Mouse (Mus musculus) layer of hippocampus, adult 9-10 months (tissue): ENCODE data around the gene Dennd2c.
"Not testable (repeated sequence)": the region's sequence is repeated elsewhere in the genome, so short reads cannot be mapped to it uniquely, and the experiment has no call there.

Experiments
- DNase-seq: peaks from one replicate; pipeline ENCODE4 v3.0.0; 2022; ENCODE audit warnings: low spot score

The Dennd2c gene

DNA sequence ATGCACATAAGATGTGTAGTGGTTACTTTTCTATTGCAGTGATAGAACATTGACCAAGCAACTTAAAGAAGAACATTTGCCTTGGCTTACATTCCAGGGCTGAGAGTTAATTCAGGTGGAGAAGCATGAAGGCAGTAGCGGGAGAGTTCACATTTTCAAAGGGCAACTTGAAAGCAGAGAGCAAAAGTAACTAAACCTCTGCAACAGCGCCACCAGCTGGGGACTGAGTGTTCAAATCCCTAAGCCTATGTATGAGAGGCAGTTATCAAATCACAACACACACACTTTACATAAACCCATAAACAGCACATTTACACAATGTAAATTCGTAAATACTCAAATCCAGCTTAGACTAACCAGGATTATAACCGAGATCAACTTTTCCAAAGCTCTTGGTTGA, 67.4 kb downstream of the Dennd2c start:
- DNase-seq, result peak; percentile 32

DNA sequence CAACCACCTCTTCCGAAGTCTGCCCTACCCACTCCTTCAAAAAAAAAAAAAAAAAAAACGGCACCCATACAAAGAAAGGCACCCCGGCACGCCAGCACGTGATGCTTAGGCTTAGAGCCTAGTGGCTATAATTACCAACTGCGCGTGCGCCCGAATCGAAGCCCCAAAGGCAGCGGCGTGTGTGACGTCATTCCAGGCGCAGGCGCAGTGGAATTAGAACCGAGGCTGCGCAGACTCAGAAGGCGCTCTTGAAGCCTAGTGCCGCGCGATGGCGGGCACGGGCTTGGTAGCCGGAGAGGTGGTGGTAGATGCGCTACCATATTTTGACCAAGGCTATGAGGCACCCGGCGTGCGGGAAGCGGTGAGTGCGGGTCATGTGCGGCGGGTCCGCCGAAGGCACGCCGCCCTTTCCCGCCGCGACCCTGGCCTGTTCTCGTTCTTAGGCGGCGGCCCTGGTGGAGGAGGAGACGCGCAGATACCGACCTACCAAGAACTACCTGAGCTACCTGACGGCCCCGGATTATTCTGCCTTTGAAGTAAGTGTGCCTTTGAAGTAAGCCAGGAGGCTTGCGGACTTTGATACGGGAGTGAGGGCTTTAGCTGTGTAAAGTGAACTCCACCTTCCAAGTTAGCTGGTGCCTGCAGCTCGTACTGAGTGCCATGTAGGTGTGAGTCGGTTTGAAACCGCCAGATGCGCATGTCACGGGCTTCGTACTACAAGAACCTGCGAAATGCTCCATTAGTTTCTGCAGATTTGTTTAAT, 69.3 kb downstream of the Dennd2c start, which contains the start of gene Bcas2:
Bcas2 (plus strand) TSS at position 151 of the 763 bp plus-strand sequence.
- peak; percentile 97 for DNase-seq

- DNase-seq, result no peak
These were observed 70.2 kb downstream of the Dennd2c start for GRCm38 (mm10) chr3:103172615-103173014.

GRCm38 (mm10) chr3:103176740-103177139, 74.3 kb downstream of the Dennd2c start:
- no peak for DNase-seq

DNA sequence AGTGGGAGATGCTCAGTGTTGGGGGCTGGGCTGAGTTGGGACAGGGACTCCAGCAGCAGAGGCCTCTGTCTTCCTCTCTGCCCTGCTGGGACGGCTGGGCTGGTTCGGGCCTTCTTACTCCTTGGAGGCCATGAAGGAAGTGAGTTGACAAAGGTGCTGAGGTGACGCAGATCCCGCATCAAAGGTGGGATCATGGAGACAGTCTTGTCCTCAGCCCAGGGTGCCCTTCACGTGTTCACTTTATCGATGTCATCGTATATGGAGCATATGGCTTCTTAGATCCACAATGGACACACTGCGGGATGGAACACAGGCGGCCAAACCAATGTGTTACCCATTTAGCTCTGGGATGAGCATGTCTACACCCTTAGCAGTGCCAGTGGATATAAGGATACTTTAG, 77.1 kb downstream of the Dennd2c start:
- no peak for DNase-seq

- no peak for DNase-seq
These were observed 78.8 kb downstream of the Dennd2c start for GRCm38 (mm10) chr3:103181171-103181570.

DNA sequence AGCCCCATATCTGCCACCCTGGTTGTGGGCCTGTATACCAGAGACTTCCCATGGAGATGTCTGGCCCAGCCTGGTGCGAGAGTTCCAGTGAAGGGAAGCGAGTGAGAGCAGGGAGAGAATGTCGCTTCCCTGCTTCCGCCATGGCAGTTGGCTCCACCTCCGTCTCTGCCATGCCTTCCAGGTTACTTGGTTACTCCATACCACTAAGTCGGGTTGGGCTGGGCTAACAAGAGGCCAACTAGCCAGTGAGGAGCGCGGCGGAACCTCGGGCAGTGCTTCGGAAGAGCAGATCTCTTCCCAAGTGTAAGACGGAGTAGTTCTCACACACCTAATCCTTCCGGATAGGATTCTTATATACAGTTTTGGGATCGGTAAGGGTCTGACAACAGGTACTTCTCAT, 80.4 kb downstream of the Dennd2c start:
- no peak for DNase-seq

DNA sequence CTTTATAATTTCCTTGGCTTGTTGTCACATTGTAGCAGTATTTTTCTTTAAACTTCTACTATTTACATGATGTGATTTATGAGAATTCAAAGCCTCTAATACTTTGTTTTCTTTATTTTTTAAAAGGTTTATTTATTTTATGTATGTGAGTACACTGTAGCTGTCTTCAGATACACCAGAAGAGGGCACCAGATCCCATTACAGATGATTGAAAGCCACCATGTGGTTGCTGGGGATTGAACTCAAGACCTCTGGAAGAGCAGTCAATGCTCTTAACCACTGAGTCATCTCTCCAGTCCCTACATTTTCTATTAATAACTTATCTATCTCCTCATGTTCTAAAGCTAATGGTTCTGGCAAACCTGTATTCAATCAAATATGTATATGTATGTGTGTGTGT, 82.1 kb downstream of the Dennd2c start:
- not testable (repeated sequence) for DNase-seq

GRCm38 (mm10) chr3:103188451-103188850, 86.0 kb downstream of the Dennd2c start:
- no peak for DNase-seq

DNA sequence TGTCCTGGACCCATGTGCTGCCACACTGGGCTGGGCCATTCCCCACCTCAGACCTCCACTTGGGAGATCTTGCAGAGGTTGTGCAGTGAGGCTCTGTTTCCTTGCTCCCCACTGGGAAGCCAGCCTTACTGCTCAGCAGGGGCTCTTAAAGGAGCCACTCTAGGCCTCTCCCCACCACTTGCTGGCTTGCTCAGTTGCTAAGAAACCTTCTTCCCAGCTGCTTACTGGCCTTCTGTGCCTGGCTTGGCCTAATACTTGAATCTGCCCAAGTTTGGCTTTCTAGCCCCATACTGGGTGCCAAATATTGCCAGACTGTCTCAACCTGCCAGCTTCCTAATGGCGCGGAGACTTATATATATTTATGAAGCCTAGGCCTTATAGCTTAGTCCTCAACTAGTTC, 86.5 kb downstream of the Dennd2c start:
- DNase-seq, result no peak

GRCm38 (mm10) chr3:103192161-103192560, 89.8 kb downstream of the Dennd2c start:
- DNase-seq, result no peak

DNA sequence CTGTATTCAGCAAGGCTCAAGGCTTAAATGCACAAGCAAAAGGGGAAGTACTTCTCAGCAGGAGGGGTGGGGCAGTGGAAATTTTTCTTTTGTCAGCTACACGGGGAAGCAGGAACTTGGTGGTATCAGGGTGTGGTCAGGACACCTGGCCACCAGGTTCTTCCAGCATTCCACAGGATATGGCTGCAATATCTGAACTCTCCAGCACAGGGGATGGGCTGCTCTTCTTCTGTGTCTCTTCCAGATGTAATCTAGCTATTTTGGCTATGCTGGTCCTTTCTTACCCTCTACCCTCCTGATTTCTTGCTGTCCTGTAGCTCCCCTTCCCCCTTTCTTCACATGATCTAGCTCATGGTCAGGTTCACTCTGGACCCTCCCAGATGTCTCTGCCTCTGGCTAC, 90.8 kb downstream of the Dennd2c start:
- DNase-seq, result no peak

- no peak for DNase-seq
These were observed 94.0 kb downstream of the Dennd2c start for GRCm38 (mm10) chr3:103196320-103196823.

- no peak for DNase-seq
These were observed 97.0 kb downstream of the Dennd2c start for GRCm38 (mm10) chr3:103199386-103199785.

DNA sequence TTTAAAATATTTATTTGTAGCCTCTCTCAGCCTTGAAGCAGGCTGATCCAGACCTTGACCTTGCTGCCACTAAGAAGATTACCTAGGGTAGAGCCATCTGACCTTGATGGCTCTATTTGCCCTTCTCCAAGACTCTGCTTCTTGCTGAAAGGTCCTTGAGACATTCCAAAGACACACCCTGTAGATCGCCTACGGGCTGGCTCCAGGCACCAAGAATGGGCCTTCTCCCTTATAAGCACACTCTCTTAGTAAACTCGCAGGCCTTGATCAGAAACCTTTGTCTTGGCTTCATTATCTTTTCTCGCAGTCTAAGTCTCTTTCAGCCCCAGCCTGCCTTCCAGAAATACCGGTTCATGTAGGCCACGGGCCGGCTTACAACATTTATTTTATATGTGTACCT, 98.7 kb downstream of the Dennd2c start:
- not testable (repeated sequence) for DNase-seq

DNA sequence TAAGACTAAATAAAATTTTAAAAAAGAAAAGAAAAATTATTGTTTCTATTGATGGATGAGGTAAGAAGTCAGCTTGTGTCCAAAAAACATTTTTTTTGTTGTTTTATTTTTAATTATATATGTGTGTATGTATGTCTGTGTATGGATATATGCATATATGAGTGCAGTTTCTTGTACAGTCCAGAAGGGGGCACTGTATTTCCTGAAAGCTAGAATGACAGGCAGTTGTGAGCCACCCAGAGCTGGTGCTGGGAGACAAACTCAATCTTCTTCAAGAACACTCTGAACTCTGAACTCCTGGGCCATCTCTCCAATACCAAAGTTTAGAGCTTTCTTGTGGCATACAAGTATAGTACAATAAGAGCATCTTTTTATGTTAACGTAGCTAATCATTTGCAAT, 101.2 kb downstream of the Dennd2c start:
- DNase-seq, result no peak

DNA sequence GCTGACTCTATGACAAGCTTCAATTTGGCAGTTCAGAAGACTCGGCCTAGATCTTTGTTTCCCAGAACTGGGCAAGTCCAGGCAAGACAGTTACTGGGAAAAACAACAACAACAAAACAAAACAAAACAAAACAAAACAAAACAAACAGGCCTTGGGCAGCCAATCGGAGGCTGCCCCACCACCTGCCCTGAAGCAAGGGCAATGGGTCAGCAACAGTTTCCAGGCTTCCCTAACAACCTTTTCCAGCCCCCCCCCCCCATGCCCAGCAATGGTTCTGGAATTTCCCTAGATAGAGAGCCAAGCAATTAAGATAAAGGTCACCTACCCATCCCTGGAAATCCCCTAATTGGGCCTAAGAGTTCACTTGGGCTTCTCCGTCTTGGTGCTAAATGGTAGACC, 102.0 kb downstream of the Dennd2c start:
- DNase-seq, result no peak

DNA sequence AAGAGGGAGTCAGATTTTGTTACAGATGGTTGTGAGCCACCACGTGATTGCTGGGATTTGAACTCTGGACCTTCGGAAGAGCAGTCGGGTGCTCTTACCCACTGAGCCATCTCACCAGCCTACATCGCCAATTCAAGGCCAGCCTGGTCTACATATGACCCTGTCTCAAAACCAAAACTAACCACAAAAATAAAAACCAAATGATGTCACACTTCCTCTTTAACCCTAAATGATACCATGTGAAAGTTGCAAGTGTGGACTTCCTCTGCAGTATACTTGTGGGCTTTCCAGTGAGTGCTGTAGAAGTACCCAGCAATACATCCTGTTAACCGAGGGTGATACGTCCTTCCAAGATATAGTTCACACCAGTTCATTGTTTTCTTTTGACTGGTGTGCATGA, 104.0 kb downstream of the Dennd2c start:
- no peak for DNase-seq

GRCm38 (mm10) chr3:103207749-103208148, 105.3 kb downstream of the Dennd2c start:
- DNase-seq, result no peak

GRCm38 (mm10) chr3:103208237-103208636, 105.8 kb downstream of the Dennd2c start:
- DNase-seq, result no peak

DNA sequence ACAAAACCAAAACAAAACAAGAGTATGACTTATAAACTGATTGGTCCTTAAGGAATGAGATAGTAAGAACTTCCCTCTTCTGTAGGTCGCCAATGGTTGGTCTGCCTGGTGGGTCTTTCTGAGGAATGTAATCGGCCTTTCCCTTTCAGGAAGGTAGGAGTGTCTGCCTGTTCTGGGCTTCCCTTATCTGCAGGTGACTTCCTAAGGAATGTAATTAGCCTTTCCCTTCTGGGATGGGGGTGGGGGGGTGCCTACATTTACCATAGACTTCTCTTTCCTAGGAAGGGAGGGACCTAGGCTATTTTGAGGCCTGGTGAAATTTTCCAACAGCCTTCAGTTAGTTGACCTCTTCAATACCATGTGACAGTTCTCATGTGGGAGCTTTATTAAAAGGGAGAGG, 108.7 kb downstream of the Dennd2c start:
- no peak for DNase-seq

DNA sequence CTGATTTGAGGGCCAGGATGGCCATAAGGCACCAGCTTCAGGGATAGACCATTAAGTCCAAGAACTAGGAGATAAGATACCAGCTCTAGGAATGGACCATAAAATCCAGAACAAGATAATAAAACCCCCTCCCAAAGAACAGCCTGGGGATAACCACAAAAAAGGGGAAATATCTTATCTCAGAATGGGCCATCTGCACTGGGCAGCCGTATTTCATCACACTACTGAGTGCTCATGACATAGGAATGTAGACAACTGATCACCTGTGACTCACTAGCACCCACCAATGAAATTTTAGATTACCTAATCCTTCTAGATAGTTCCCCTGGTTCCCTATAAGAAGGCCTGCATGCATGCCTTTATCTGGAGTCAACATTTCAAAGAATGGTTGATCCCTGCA, 109.7 kb downstream of the Dennd2c start:
- DNase-seq, result no peak

DNA sequence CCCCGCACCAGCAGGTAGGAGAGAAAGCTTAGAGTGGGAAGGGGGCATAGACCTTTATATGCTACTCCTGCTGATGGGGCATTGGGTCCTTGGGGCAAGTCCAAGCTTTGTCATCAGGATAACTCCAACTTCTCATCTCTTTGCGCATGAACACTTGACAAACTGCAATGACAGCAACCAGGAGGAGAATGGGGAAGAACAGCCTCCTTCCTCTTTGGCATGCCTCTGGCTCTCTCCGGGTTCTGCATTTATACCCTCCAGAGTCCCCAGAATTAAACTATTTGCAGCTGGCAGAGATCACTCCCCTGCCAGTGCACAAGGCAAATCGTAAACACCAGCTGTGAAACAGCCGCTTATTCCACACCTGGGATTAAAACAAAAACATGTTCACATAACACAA, 111.1 kb downstream of the Dennd2c start:
- DNase-seq, result no peak
